Mouse (Mus musculus) myocyte (in vitro differentiated cells): ENCODE data around the gene Hydin.

ENCODE experiments used
- CEBPB ChIP-seq: IDR thresholded peaks from 2 replicates; pipeline ENCODE4 v1.6.1; 2011; ENCODE audit warnings: mild to moderate bottlenecking, moderate library complexity; ENCODE audit not compliant: poor library complexity, insufficient read depth, severe bottlenecking
- E2F4 ChIP-seq: IDR thresholded peaks from one replicate; pipeline ENCODE4 v1.6.1; 2011; ENCODE audit warnings: mild to moderate bottlenecking, control low read depth, moderate library complexity; ENCODE audit not compliant: insufficient read depth
- MAX ChIP-seq: IDR thresholded peaks from one replicate; pipeline ENCODE4 v1.6.1; 2011; ENCODE audit warnings: low read depth, mild to moderate bottlenecking, control low read depth
- MYOD1 ChIP-seq, 3 experiments: IDR thresholded peaks; one replicate each; pipeline ENCODE4 v1.6.1; 2011; ENCODE audit warnings: control low read depth in 2 of 3, low read depth in 2 of 3, mild to moderate bottlenecking in 2 of 3, moderate library complexity in 1 of 3; ENCODE audit not compliant: insufficient read length in 2 of 3, control insufficient read depth in 1 of 3
- MYOG ChIP-seq, 3 experiments: IDR thresholded peaks; one replicate each; pipeline ENCODE4 v1.6.1; 2011; ENCODE audit warnings: control low read depth in 2 of 3, low read depth in 2 of 3, mild to moderate bottlenecking in 2 of 3; ENCODE audit not compliant: insufficient read length in 2 of 3, control insufficient read depth in 1 of 3, insufficient read depth in 1 of 3
- POLR2A ChIP-seq: IDR thresholded peaks from one replicate; pipeline ENCODE4 v1.6.1; 2011; ENCODE audit warnings: low read depth, mild to moderate bottlenecking, control low read depth, moderate library complexity; ENCODE audit not compliant: insufficient read length
- POLR2AphosphoS2 ChIP-seq: IDR thresholded peaks from one replicate; pipeline ENCODE4 v1.6.1; 2011; ENCODE audit warnings: low read depth, control low read depth; ENCODE audit not compliant: insufficient read length
- REST ChIP-seq: IDR thresholded peaks from one replicate; pipeline ENCODE4 v1.6.1; 2011; ENCODE audit warnings: mild to moderate bottlenecking, control low read depth, moderate library complexity; ENCODE audit not compliant: insufficient read depth, insufficient read length
- SRF ChIP-seq: IDR thresholded peaks from one replicate; pipeline ENCODE4 v1.6.1; 2011; ENCODE audit warnings: low read depth; ENCODE audit not compliant: control insufficient read depth, insufficient read length
- TCF12 ChIP-seq: IDR thresholded peaks from one replicate; pipeline ENCODE4 v1.6.1; 2011; ENCODE audit warnings: mild to moderate bottlenecking, control low read depth; ENCODE audit not compliant: poor library complexity, insufficient read depth, severe bottlenecking
- TCF3 ChIP-seq: IDR thresholded peaks from one replicate; pipeline ENCODE4 v1.6.1; 2011; ENCODE audit warnings: low read depth, control low read depth; ENCODE audit not compliant: insufficient read length
- USF1 ChIP-seq: IDR thresholded peaks from one replicate; pipeline ENCODE4 v1.6.1; 2011; ENCODE audit warnings: low read depth, mild to moderate bottlenecking, control low read depth, moderate library complexity

- TF ChIP-seq POLR2A = no peak
- no peak for TF ChIP-seq MYOD1 (IDR thresholded peaks at IDR 0.05; ENCODE audit: control insufficient read depth in 1 of 3, insufficient read length in 2 of 3, low read depth in 2 of 3)
- TF ChIP-seq TCF12 = no peak
- no peak for TF ChIP-seq CEBPB
- no peak for TF ChIP-seq MYOG (IDR thresholded peaks at IDR 0.05; ENCODE audit: control insufficient read depth in 1 of 3, insufficient read depth in 1 of 3, insufficient read length in 2 of 3, low read depth in 2 of 3)
- no peak for TF ChIP-seq USF1
- TF ChIP-seq TCF3 = no peak
- TF ChIP-seq POLR2AphosphoS2 = no peak
- TF ChIP-seq E2F4 = no peak
- TF ChIP-seq SRF = no peak
- no peak for TF ChIP-seq MAX
- no peak for TF ChIP-seq REST
Measured at GRCm38 (mm10) chr8:110521851-110522250, 255.1 kb downstream of the Hydin start.
